Mouse (Mus musculus): ENCODE results near the gene Edar. TPM values are rescaled to one million over a fixed set of nuclear protein-coding genes. Genes with fewer than 3 reads are reported as not detected.

Edar gene
- polyA plus RNA-seq (2012; rRNA removed): under 0.01 and 0.01 TPM in 2 replicates

DNA sequence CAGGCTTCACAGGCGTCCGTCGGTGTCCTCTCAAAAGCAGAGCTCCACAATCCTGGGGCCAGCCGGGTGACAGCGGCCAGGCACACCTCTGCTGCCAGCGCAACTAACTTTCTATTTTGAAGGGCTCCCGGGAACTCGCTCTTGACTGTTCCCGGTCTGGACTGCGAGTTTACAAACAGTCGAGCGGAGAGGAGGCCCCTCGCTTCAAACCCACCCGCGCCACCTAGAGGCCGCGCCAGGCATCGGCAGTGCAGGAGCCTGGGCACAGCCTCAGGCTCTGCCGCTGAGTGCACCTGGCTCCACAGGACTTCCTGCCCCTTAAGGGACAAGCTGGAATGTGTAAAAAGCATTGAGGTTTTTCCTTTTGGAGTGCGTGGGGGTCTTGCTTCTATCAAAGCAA is at the start of gene Edar:
Edar (minus strand) TSS at position 122 of the 400 bp plus-strand sequence.

GRCm38 (mm10) chr10:58718110-58718509 is 42.7 kb upstream of the Edar start, which contains the start of gene Gm17542:
Gene Gm17542 (minus strand): TSS chr10:58718210.

Other genes starting within 250 kb of the Edar start
- gene Ranbp2, start 228.7 kb downstream of the Edar start, polyA plus RNA-seq (2012; rRNA removed): 12.1 and 14.7 TPM in 2 replicates
- gene Ccdc138, start 177.7 kb downstream of the Edar start, polyA plus RNA-seq (2012; rRNA removed): 1.4 and 1.5 TPM in 2 replicates
- gene Gm17542, start 42.6 kb upstream of the Edar start, polyA plus RNA-seq (2012; rRNA removed): not detected in 2 replicates
- under 0.01 and 0.05 TPM in 2 replicates for gene Sh3rf3, start 137.7 kb upstream of the Edar start, polyA plus RNA-seq (2012; rRNA removed)